Mouse (Mus musculus) myocyte (in vitro differentiated cells): ENCODE data around the gene Slc25a44. TPM values are rescaled to one million over a fixed set of nuclear protein-coding genes. Genes with fewer than 3 reads are reported as not detected.

Experiments used
- H3K27me3 ChIP-seq: one replicate; pipeline ENCODE4 v1.6.1; 2011; ENCODE audit not compliant: control insufficient read depth, insufficient read depth, insufficient read length
- H3K36me3 ChIP-seq: one replicate; pipeline ENCODE4 v1.6.1; 2011; ENCODE audit not compliant: control insufficient read depth, insufficient read depth
- H3K4me2 ChIP-seq: one replicate; pipeline ENCODE4 v1.6.1; 2011; ENCODE audit warnings: low read depth, control low read depth
- H3K4me3 ChIP-seq: one replicate; pipeline ENCODE4 v1.5.1; 2011; ENCODE audit warnings: mild to moderate bottlenecking, control low read depth, moderate library complexity
- H3K79me2 ChIP-seq: one replicate; pipeline ENCODE4 v1.6.1; 2011; ENCODE audit not compliant: control insufficient read depth, insufficient read depth
- H3ac ChIP-seq: one replicate; pipeline ENCODE4 v1.6.1; 2011; ENCODE audit not compliant: control insufficient read depth, insufficient read length
- CEBPB ChIP-seq: IDR thresholded peaks from 2 replicates; pipeline ENCODE4 v1.6.1; 2011; ENCODE audit warnings: mild to moderate bottlenecking, moderate library complexity; ENCODE audit not compliant: poor library complexity, insufficient read depth, severe bottlenecking
- E2F4 ChIP-seq: IDR thresholded peaks from one replicate; pipeline ENCODE4 v1.6.1; 2011; ENCODE audit warnings: mild to moderate bottlenecking, control low read depth, moderate library complexity; ENCODE audit not compliant: insufficient read depth
- MAX ChIP-seq: IDR thresholded peaks from one replicate; pipeline ENCODE4 v1.6.1; 2011; ENCODE audit warnings: low read depth, mild to moderate bottlenecking, control low read depth
- MYOD1 ChIP-seq, 3 experiments: IDR thresholded peaks; one replicate each; pipeline ENCODE4 v1.6.1; 2011; ENCODE audit warnings: control low read depth in 2 of 3, low read depth in 2 of 3, mild to moderate bottlenecking in 2 of 3, moderate library complexity in 1 of 3; ENCODE audit not compliant: insufficient read length in 2 of 3, control insufficient read depth in 1 of 3
- MYOG ChIP-seq, 3 experiments: IDR thresholded peaks; one replicate each; pipeline ENCODE4 v1.6.1; 2011; ENCODE audit warnings: control low read depth in 2 of 3, low read depth in 2 of 3, mild to moderate bottlenecking in 2 of 3; ENCODE audit not compliant: insufficient read length in 2 of 3, control insufficient read depth in 1 of 3, insufficient read depth in 1 of 3
- POLR2A ChIP-seq: IDR thresholded peaks from one replicate; pipeline ENCODE4 v1.6.1; 2011; ENCODE audit warnings: low read depth, mild to moderate bottlenecking, control low read depth, moderate library complexity; ENCODE audit not compliant: insufficient read length
- POLR2AphosphoS2 ChIP-seq: IDR thresholded peaks from one replicate; pipeline ENCODE4 v1.6.1; 2011; ENCODE audit warnings: low read depth, control low read depth; ENCODE audit not compliant: insufficient read length
- REST ChIP-seq: IDR thresholded peaks from one replicate; pipeline ENCODE4 v1.6.1; 2011; ENCODE audit warnings: mild to moderate bottlenecking, control low read depth, moderate library complexity; ENCODE audit not compliant: insufficient read depth, insufficient read length
- SRF ChIP-seq: IDR thresholded peaks from one replicate; pipeline ENCODE4 v1.6.1; 2011; ENCODE audit warnings: low read depth; ENCODE audit not compliant: control insufficient read depth, insufficient read length
- TCF12 ChIP-seq: IDR thresholded peaks from one replicate; pipeline ENCODE4 v1.6.1; 2011; ENCODE audit warnings: mild to moderate bottlenecking, control low read depth; ENCODE audit not compliant: poor library complexity, insufficient read depth, severe bottlenecking
- TCF3 ChIP-seq: IDR thresholded peaks from one replicate; pipeline ENCODE4 v1.6.1; 2011; ENCODE audit warnings: low read depth, control low read depth; ENCODE audit not compliant: insufficient read length
- USF1 ChIP-seq: IDR thresholded peaks from one replicate; pipeline ENCODE4 v1.6.1; 2011; ENCODE audit warnings: low read depth, mild to moderate bottlenecking, control low read depth, moderate library complexity
- polyA plus RNA-seq: library from polyadenylated mRNA; unstranded; fragments of >200 nt; fragmentation: generic; extraction: Trizol; gene quantifications from one replicate; pipeline ENCODE4 v1.2.1, GENCODE M21; 2012; ENCODE audit warnings: missing spikeins

Gene Slc25a44
- polyA plus RNA-seq, 1 experiment, result 19.3 TPM

GRCm38 (mm10) chr3:88361096-88361495 lies 63.8 kb downstream of the Slc25a44 start:
- no peak overlapping the region for H3K4me3 ChIP-seq
- TF ChIP-seq REST, result no peak
- no peak for TF ChIP-seq POLR2AphosphoS2
- TF ChIP-seq POLR2A, result no peak
- no peak for TF ChIP-seq SRF
- no peak for TF ChIP-seq TCF3
- no peak for TF ChIP-seq USF1
- TF ChIP-seq MYOD1 (IDR thresholded peaks at IDR 0.05; ENCODE audit: control insufficient read depth in 1 of 3, insufficient read length in 2 of 3, low read depth in 2 of 3), result no peak
- TF ChIP-seq CEBPB, result no peak
- no peak for TF ChIP-seq E2F4
- no peak for TF ChIP-seq MAX
- no peak for TF ChIP-seq TCF12
- no peak for TF ChIP-seq MYOG (IDR thresholded peaks at IDR 0.05; ENCODE audit: control insufficient read depth in 1 of 3, insufficient read depth in 1 of 3, insufficient read length in 2 of 3, low read depth in 2 of 3)
- no peaks in the 10 kb centered on the region for H3K79me2 ChIP-seq
- H3ac ChIP-seq, result no peak overlapping the region
- no peak overlapping the region for H3K4me2 ChIP-seq
- H3K36me3 ChIP-seq, result peaks cover 20% of the 10 kb centered on the region
- no peaks in the 10 kb centered on the region for H3K27me3 ChIP-seq

Other genes starting within 250 kb of the Slc25a44 start
- not detected for gene Rhbg, start 170.4 kb downstream of the Slc25a44 start, polyA plus RNA-seq
- 0.06 TPM for gene Gm38392, start 137.9 kb downstream of the Slc25a44 start, polyA plus RNA-seq
- 2.7 TPM for gene Tsacc, start 128.1 kb downstream of the Slc25a44 start, polyA plus RNA-seq
- 409 TPM for gene Cct3, start 128.0 kb downstream of the Slc25a44 start, polyA plus RNA-seq
- gene Glmp, start 100.1 kb downstream of the Slc25a44 start, polyA plus RNA-seq, result 171 TPM
- gene Tmem79, start 89.0 kb downstream of the Slc25a44 start, polyA plus RNA-seq, result 2.3 TPM
- 53.5 TPM for gene Smg5, start 88.9 kb downstream of the Slc25a44 start, polyA plus RNA-seq
- not detected for gene Paqr6, start 60.6 kb downstream of the Slc25a44 start, polyA plus RNA-seq
- 0.95 TPM for gene Bglap3, start 52.4 kb downstream of the Slc25a44 start, polyA plus RNA-seq
- 6.6 TPM for gene Bglap2, start 46.4 kb downstream of the Slc25a44 start, polyA plus RNA-seq
- gene Bglap, start 40.7 kb downstream of the Slc25a44 start, polyA plus RNA-seq, result 0.34 TPM
- 59.0 TPM for gene Pmf1, start 14.8 kb downstream of the Slc25a44 start, polyA plus RNA-seq
- gene Sema4a, start 36.0 kb upstream of the Slc25a44 start, polyA plus RNA-seq, result 0.35 TPM
- 954 TPM for gene Lmna, start 84.8 kb upstream of the Slc25a44 start, polyA plus RNA-seq
- gene Mex3a, start 107.3 kb upstream of the Slc25a44 start, polyA plus RNA-seq, result 8.1 TPM
- gene Rab25, start 123.2 kb upstream of the Slc25a44 start, polyA plus RNA-seq, result 0.13 TPM
- 165 TPM for gene Lamtor2, start 127.9 kb upstream of the Slc25a44 start, polyA plus RNA-seq
- gene Ubqln4, start 128.6 kb upstream of the Slc25a44 start, polyA plus RNA-seq, result 44.9 TPM
- 294 TPM for gene Ssr2, start 150.7 kb upstream of the Slc25a44 start, polyA plus RNA-seq
- 361 TPM for gene Arhgef2, start 180.8 kb upstream of the Slc25a44 start, polyA plus RNA-seq
- not detected for gene Rxfp4, start 228.0 kb upstream of the Slc25a44 start, polyA plus RNA-seq